Mouse (Mus musculus): ENCODE results near the gene Tenm4. TPM values are rescaled to one million over a fixed set of nuclear protein-coding genes. Genes with fewer than 3 reads are reported as not detected.

Gene Tenm4
- polyA plus RNA-seq, 2 experiments from 2014 or later, result 0.45 TPM; not detected in 1

DNA sequence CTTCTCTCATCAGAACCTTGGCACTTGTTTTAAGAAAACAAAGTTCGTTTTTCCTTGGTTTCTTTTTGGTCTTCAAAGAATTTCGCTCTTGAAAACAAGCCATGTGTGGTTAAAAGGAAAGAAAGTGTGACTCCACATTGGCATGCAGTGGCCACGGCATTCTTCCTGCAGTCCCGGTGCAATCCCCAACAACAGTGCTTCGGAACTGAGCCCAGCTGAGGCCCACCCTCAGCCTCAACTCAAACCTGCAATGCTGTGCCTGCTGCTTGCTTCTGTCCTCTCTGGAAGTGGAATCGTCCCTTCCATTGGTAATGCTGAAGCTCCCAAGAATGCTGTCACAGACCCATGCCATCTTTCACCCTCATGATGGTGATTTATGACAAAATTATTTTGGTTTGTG lies 88.6 kb downstream of the Tenm4 start:
- ATAC-seq, result no peak

DNA sequence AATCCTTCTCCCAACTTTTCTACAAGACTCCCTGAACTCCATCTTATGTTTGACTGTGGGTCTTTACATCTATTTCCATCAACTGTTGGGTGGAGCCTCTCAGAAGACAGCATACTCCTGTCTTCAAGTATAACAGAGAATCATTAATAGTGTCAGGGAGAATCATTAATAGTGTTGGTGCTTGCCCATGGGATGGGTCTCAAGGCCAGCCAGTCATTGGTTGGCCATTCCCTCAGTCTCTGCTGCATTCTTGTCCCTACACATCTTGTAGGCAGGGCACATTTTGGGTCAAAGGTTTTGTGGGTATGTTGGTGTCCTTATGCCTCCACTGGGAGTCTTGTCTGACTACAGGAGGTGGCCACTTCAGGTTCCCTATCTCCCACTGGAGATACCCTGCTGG lies 91.1 kb downstream of the Tenm4 start:
- no peak for ATAC-seq

DNA sequence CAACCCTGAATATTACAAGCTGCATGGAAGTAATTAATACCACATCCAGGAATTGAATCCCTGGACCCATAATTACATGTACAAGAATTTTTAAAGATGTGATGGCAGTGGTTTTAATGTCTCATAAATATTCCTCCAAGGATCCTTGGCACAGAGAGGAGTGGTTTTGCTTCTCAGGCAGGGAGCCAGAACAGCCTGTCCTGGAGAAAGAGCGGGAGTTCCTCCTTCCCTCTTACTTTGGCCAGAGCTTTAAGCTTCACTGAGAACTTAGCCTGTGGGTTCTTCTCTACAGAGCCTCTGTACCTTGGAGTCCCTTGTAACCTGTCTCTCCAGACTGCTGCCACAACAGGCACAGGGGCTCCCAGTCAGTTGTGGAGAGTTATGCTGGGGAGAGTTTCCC lies 94.9 kb downstream of the Tenm4 start:
- no peak for ATAC-seq

DNA sequence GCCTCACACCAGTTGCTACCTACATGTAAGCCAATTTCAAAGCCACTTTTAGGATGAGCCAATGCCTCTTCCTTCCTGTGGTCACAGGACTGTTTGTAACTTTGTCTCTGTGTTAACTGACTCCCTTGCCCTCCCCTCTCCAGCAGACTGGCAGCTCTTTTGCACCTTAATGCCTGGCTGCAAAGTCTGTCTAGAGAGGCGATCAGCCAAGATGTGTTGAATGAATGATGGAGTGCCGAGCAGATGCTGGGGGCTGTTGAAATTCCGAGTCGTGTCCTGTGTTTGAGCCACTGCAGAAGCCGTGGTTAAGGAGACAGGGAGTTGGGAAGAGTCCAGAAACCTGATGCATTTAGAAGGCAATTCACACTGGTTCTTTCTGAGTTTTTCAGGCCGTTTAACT lies 96.2 kb downstream of the Tenm4 start:
- ATAC-seq, result no peak

DNA sequence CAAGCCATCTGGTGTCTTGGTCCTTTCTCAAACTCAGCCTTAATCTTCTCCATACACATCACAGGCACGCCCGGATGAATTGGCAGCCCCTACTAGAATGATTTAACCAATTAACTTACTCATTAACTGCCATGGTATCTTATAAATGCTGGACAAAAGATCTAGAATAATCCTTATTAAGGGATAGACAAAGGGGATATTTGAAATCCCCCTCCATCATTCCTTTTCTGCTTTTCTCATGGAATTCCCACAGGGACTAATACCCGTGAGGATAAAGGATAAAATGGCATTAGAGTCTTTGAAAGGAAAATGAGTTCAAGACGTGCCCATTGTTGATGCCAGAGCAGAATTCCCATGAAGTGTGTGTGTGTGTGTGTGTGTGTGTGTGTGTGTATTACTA lies 99.6 kb downstream of the Tenm4 start:
- no peak for ATAC-seq

DNA sequence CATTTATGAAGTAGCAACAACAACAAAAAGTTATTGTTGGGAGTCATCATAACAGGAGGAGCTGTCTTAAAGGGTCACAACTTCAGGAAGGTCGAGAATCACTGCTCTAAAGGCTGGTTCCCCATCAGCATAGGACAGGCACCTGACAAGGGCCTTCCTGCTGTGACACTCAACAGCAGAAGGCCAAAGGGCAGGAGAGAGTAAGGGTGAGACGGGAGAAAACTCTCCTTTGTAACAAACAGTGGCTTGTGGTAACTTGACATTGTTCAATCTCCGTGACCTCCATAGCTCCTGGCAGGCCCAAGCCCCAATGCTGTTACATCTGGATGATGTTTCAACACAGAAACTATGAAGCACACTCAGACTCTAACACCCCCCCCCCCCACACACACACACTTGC lies 101.0 kb downstream of the Tenm4 start:
- no peak for ATAC-seq

DNA sequence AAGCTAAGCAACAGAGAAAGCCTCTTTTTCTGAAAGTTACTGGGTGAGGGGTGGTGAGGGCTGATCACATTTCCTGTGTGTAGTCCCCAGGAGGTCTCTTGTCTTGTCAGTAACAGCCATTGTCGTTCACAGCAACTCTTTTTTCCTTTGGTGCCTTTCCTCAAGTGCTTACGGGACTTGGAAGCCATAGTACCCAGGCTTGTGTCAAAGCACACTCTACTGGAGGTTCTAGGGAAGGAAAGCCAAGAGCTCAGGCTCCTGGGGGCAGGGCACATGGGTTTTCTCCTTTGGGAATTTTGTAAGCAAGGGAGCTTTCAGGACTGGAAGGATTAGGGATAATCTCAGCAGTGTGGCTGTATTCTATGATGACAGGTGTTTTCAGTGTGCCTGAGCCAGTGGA lies 103.4 kb downstream of the Tenm4 start:
- ATAC-seq, result no peak

DNA sequence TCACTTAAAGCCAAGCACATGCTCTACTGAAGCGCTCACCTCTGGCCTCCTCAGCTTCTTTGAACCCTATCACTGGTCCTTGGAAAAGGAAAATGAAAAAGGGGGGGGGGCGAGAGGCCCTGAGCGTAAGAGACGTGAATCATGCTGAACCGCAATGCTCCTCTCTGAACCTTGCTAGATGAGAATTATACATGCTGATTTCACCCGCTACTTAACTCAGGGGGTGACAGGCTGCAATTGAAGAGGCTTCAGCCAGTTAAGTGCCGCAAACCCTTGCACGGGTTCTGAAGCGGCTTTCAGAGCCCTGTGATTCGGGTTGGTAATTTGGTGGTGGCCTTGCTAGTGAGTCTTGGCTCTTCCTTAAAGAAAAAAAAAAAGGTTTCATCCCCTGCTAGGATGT lies 106.5 kb downstream of the Tenm4 start:
- no peak for ATAC-seq

DNA sequence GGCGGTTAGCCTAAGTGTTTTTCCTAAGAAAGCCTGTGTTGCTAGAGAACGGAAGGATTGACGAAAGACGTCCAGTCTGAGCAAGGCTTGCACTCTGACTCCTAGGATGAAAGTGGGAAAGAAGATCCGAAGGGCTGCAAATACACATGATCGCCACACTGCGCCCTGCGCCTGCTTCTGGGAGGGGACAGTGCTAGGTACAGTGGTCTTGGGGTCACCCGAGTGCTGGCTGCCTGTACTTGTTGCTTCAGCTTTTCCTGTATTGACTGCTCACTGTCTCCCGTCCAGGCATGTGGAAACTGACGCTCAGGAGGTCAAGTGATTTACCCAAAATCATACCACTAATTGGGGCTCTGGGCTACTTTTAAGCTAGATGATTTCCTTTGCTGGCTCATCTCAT lies 107.3 kb downstream of the Tenm4 start:
- ATAC-seq, result no peak

DNA sequence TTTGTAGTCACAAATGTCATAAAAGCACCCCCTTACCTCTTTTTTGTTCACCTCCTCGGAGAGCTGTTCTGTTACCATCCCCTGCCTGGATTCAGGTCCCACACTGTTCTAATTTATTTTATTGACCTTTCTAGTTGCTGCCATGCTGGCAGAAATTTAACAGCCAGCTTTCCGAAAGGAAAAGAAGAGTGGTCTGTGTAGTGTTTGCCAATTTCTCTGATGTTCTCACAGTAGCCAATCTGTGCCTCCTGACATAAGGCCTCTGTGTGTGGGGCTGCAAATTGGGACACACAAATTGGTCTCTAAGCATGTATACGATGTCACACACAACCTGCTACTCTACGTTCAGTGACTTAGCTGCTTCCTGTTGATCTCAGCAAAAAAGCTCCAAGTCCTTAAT lies 109.7 kb downstream of the Tenm4 start:
- ATAC-seq, result no peak

DNA sequence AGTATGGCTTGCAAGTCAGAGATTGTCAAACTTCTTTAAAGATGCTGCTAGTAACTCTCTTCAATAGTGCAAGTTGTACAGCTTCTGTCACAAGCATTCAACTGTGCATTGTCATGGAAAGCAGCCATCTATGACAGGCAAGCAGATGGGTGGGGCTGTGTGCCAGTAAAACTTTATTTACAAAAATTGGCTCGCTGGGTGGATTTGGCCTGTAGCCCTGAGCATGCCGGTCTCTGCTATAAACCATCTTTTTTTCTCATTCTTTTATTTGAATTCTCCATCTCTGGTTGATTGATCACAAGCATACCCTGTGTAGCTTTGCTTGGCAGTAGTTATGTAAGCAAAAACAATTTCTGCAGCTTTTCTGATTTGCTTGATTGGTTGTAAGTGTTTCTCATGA lies 119.5 kb downstream of the Tenm4 start:
- no peak for ATAC-seq

DNA sequence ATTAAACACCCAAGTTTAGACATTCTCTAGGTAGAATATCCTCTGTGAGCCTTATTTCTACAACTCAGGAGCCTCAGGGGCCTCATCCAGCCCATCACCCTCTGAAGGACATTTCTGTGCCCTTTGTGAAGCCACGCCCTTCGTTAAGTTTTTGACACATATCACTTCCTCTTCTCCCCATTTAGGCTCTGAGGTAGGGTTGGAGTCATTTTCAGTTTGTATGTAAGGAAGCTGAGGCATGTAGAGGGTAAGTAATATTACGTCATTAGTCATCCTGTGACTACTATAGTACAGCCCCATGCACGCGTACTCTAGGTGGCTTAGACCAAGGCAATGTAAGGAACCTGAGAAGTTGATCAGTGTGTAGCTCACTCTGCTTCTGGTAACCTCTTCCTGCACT lies 124.9 kb downstream of the Tenm4 start:
- ATAC-seq, result no peak

DNA sequence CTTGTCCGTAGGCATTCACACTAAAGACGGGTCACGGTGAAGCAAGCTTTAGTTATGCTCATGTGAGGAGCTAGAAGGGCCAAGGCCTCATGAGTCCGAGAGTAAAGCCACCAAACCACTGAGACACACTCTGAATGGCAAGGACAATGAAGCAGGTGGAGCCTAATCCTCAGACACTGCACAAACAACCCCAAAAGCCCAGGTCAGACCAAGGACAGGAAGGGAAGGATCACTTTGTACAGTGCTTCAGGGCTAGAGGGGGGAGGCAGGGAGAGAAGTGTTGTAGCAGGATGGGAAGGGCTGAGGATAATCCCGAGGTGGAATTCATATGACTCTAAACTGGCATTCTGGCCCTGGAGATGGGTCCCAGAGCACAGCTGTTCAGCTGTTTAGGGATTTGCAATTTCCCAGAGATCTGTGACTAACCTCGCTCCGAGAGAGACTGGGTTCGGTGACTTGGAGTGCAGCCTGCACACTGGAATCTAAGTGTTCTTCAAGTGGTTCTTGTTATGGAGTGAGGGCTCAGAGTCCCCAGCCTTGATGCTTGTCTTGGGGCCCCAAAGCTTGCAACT lies 129.9 kb downstream of the Tenm4 start:
- no peak for ATAC-seq

DNA sequence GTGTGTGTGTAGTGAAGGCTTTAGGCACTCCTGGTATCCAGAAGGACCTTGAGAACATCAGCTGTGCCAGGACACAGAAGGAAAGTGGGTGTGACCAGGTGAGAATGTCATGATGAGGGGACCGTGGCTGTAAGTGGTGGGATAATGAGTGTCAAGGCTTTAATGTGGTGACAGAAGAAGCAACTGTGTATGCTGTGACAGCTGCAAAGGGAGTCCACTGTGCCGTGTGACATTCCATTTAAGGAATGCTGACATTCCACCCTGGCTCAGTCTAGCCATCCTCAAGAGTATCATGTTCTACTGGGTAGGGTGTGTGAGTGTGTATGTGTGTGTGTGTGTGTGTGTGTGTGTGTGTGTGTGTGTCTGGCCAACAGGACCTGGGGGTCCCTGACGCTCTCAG lies 130.8 kb downstream of the Tenm4 start:
- ATAC-seq, result no peak

DNA sequence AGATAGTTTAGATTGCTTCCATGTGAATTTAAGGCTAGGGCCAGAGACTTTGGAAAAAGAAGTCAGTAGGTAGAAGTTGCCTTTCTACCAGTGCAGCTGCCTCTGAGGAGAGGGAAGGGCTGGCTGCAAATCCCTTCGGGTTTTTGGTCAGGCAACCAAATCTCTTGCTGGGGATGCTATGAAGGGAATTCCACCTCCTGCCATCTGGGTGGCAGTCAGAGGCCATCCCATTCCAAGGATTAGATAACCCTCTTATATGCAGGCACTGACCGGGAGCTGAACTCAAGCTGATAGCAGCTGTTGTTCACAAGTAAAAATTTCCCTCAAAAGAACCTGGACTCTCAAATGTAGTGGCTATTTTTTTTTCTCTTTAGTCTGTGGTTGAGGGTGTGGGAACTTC lies 132.9 kb downstream of the Tenm4 start:
- ATAC-seq, result no peak

DNA sequence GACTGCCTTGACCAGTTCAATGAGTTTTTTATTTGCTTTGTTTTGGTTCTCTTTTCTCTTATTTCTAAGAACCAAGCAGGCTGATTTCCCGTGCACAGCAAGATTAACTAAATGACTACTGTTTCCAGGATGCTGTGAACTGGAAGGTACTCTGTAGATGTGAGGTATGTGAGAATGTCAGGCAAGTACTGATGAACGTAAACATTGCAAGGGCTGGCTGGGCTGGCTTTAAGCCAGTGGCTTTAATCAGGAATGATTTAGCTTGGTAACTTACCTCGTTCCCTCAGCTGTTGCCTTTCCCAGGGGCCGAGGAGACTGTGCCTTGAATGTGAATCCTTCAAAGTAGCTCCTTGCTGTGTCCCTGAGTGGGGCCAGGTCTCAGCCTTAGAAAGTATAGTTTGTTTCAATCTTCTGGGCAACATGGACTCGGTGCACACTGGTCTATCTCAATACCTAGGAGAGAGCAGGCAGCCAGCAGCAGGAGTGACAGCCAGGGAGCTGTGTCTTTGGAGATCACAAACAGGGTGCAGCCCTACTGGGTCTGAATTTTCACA lies 134.4 kb downstream of the Tenm4 start:
- no peak for ATAC-seq

DNA sequence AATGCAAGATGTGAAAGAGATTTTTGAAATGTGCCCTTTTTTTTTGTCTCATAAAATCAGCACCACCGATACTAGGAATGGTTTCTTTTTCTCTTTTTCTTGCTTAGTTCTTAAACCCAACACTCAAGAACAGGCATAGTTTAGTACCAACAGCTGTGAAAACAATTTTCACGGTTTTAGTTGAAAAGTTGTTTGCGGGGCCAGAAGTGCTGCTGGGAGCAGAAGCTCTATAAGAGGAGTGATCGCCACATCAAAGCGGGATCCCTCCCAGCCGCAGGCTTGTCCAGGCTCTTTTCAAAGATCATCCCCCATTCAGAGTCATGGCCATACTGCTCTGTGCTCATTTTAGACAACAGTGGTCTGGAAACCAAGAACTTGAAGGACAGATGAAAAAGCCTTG lies 137.1 kb downstream of the Tenm4 start:
- no peak for ATAC-seq

DNA sequence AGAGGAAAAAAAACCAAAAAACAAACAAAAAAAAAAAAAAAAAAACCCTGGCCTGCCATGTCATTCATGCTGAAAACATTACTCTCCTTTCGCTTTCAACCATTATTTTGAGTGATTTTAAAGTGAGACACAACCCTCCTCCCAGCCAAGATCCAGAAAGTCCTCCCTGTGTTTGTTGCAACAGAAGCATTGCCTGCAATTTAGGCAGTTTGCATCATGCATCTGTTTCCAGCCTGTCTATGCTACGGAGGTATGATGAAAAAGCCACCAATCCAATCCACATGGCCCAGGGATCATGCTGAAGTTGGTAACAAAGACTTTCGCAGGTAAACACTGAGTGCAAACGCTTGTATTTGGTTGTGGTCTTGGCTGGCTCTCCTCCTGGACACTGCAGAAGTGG lies 158.3 kb downstream of the Tenm4 start:
- no peak for ATAC-seq

DNA sequence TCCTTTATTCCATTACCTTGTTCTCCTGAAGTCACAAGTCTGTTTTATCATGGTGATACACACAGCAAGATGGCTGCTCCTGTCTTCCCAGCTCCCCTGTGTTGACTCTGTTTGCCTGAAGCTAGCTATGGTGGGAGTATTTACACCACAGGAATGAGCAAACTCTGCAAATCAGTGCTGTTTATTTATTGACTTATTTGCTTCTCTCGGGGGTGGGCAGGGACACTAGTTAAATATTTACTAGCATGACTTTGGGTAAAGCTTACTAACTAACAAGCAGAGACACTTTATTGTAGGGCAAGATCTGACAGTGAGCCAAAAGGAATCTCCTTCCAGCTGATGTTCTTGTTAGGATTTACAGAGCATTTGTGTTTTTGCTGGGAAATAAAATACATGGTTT lies 160.1 kb downstream of the Tenm4 start:
- ATAC-seq, result no peak

DNA sequence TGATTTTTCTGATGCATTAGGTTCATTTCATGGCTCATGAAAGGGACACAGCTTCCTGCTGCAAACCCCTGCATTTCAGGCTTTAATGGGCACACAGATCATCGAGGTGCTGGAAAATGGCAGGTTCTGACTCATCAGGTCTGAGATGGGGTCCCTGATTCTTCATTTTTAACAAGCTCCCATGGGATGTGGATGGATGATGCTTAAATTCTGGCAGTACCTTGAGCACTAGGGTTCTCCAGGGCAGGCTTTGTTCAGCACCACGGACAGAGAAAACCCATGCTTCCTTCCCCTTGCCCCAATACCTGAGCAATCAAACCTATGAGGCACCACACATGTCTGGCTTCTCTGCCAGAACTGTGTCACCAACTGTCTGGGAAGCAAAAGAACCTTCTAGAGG lies 163.3 kb downstream of the Tenm4 start:
- ATAC-seq, result no peak

DNA sequence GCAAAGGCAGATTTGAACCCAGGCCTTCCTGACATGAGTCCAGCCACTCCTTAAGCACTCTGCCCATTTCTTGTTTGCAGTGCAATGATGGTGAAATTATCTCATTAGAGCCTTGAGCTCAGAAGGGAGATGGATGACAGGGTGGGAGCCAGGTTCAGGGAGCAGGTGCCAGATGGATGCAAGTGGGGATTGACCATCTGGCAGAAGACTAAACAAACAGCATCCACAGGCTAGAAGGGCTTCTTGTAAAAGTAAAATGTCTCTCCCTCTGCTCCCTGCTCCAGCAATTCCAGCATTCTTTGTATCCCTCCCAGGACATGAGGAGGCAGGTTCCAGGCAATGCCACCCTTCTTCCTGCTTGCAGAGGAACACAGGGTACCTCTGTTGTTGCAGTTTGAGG lies 165.3 kb downstream of the Tenm4 start:
- ATAC-seq, result no peak

DNA sequence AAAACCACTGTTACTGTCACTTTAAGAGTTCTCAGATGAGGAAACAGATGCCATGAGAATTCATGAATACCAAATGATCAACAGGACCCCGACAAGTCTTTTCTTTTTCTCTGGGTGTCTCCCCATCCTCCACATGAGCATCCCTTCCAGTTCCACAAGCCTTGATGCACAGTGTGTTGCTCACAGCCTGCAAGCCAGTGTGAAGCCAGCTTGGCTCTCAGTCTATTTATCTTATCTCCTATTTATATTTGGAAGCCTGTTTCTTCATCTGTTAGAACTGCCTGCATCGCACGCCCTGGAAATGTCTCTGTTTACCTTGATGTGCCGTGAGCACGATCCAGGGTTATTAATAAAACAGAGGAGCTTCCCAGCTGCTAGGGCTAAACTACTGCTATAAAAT lies 169.8 kb downstream of the Tenm4 start:
- no peak for ATAC-seq

DNA sequence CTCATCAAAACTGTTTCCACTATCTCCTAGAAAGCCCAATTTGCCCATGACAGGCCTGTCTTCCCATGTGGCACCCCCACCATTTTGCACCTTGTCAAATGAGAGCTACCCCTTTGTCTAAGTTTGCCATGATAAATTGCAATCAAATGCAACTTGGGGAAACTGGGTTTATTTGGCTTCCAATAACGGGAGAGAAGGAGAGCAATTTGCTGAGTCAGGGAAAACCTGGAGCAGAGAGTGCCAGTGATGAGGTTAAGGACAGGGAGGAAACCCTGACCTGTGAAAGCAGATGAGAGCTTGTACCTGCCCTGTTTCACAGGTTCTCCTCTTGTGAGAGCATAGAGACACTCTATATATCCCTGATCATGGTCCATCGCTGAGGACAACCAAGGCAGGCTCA lies 170.4 kb downstream of the Tenm4 start:
- no peak for ATAC-seq

DNA sequence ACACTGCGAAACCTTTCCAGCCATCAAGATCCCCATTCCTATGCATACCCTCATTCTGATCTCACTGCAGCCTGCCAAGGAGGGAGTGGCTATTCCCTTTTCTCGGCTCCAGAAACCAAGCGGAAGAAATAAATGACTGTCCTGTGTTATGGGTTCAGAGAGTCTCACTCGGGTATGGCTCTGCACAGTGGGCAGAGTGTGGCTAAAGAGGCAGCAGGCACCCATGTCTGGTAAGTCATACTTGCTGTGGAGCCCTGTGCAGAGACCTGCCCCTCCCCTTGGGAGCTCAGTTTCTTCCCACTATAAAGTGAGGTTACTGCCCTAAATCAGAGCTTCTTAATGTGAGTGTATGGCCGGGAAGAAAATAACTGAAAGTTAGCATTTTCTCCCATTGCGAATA lies 171.9 kb downstream of the Tenm4 start:
- ATAC-seq, result no peak

DNA sequence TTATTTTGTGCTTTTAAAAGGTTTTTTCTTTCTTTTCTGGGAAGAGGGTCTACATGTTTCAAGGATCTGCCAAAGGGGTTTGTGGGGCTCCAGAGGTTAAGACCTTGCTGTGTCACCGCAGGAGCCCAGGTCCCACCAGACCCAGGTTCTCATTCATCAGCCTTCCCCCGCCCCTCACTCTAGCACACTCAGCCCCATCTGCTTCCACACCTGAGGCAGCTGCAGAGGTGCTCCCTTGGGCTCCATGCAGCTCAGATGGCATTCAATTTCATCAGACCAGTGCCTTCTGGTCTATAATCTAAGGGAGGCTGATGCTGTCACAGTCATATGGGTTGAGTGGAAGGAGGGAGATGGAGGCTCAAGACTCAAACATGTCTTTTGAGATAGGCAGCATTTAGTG lies 172.6 kb downstream of the Tenm4 start:
- ATAC-seq, result no peak

DNA sequence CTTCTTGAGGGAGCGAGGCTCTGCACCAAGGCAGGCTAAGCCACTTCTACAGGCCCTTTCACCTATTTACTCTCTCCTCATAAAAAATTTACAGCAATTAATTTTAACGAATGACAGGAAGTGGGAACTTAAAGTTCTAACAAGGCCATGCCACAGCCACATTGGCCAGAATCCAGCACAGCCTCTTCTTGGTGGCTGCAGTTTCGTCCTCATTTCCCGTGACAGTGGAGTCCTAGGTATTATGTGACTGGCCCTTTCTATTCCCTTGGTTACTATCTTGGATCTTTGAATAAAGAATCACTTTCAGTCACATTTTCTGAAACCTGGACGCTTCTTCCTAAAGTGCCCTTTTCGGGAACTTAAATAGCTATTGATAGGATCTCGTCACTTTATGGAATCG lies 181.6 kb downstream of the Tenm4 start:
- ATAC-seq, result no peak

Data from activated CD4-positive, CD25-positive, alpha-beta regulatory T cell, adult 4 months (primary cell).